Mouse (Mus musculus) layer of hippocampus, postnatal 14 days (tissue): ENCODE results near the gene Jarid2. TPM values are rescaled to one million over a fixed set of nuclear protein-coding genes. Genes with fewer than 3 reads are reported as not detected.
A peak's percentile ranks its signal among the peaks of the same experiment; 100 is the strongest.

ENCODE experiments used
- DNase-seq, 2 experiments: peaks; one replicate each; pipeline ENCODE4 v3.0.0; 2021 to 2022; ENCODE audit warnings: low spot score in 2 of 2, mixed read lengths in 1 of 2
- total RNA-seq, 2 experiments: library from RNA; stranded (reverse); gene quantifications; 2 replicates each; pipeline ENCODE4 v1.2.3; 2021

The Jarid2 gene
- total RNA-seq, 2 experiments from 2014 or later, result 38.4 to 40.2 TPM

- DNase-seq, result no peak
These were observed 184.3 kb downstream of the Jarid2 start for GRCm38 (mm10) chr13:44913560-44913959.

- DNase-seq, result no peak
These were observed 186.1 kb downstream of the Jarid2 start for GRCm38 (mm10) chr13:44915382-44915781.

GRCm38 (mm10) chr13:44915945-44916344 lies 186.7 kb downstream of the Jarid2 start:
- no peak for DNase-seq

- DNase-seq, result no peak
These were observed 187.9 kb downstream of the Jarid2 start for GRCm38 (mm10) chr13:44917202-44917601.

- DNase-seq, result peak in 1 of 2 experiments; percentile 60
These were observed 189.0 kb downstream of the Jarid2 start for GRCm38 (mm10) chr13:44918269-44918668.

- DNase-seq, result peak; percentile 39 to 81
These were observed 191.8 kb downstream of the Jarid2 start for GRCm38 (mm10) chr13:44921095-44921494.

- no peak for DNase-seq
These were observed 192.4 kb downstream of the Jarid2 start for GRCm38 (mm10) chr13:44921721-44922120.

GRCm38 (mm10) chr13:44924042-44924441 lies 194.8 kb downstream of the Jarid2 start:
- no peak for DNase-seq

- DNase-seq, result no peak
These were observed 195.9 kb downstream of the Jarid2 start for GRCm38 (mm10) chr13:44925173-44925572.

GRCm38 (mm10) chr13:44926311-44926710 lies 197.0 kb downstream of the Jarid2 start:
- DNase-seq, result no peak

GRCm38 (mm10) chr13:44932307-44933264 lies 203.3 kb downstream of the Jarid2 start:
- no peak for DNase-seq

GRCm38 (mm10) chr13:44933575-44933974 lies 204.3 kb downstream of the Jarid2 start:
- DNase-seq, result no peak

- no peak for DNase-seq
These were observed 208.4 kb downstream of the Jarid2 start for GRCm38 (mm10) chr13:44937681-44938080.

- no peak for DNase-seq
These were observed 210.2 kb downstream of the Jarid2 start for GRCm38 (mm10) chr13:44939326-44940035.

GRCm38 (mm10) chr13:44943618-44944017 lies 214.3 kb downstream of the Jarid2 start:
- DNase-seq, result peak in 1 of 2 experiments; percentile 33

- peak; percentile 49 to 59 for DNase-seq
These were observed 217.8 kb downstream of the Jarid2 start for GRCm38 (mm10) chr13:44946880-44947635.

- no peak for DNase-seq
These were observed 219.3 kb downstream of the Jarid2 start for GRCm38 (mm10) chr13:44948320-44949250.

GRCm38 (mm10) chr13:44952393-44953086 lies 223.3 kb downstream of the Jarid2 start:
- no peak for DNase-seq

- no peak for DNase-seq
These were observed 224.4 kb downstream of the Jarid2 start for GRCm38 (mm10) chr13:44953546-44954231.
